Mouse (Mus musculus) forebrain, embryonic 15.5 days (tissue): ENCODE measurements around the gene Gdi2. TPM values are rescaled to one million over a fixed set of nuclear protein-coding genes. Genes with fewer than 3 reads are reported as not detected.

Source experiments
- ATAC-seq: fragments of 200-750 bp; cut with Nextera tagmentation; replicated peaks from 2 replicates; pipeline ENCODE4 v1.8.0; 2017; ENCODE audit warnings: mild to moderate bottlenecking, moderate TSS enrichment, moderate library complexity
- H3K27ac ChIP-seq: fragments of 300-500 bp; sonication (generic); replicated peaks from 2 replicates; pipeline ENCODE4 v1.5.1; 2015; ENCODE audit warnings: mild to moderate bottlenecking, inconsistent platforms
- H3K27me3 ChIP-seq: fragments of 300-500 bp; sonication (generic); 2 replicates; pipeline ENCODE4 v1.6.1; 2015; ENCODE audit warnings: inconsistent platforms
- H3K36me3 ChIP-seq: fragments of 300-500 bp; sonication (generic); 2 replicates; pipeline ENCODE4 v1.6.1; 2015; ENCODE audit warnings: mild to moderate bottlenecking, inconsistent platforms
- H3K4me1 ChIP-seq: fragments of 300-500 bp; sonication (generic); 2 replicates; pipeline ENCODE4 v1.6.1; 2015; ENCODE audit warnings: inconsistent platforms
- H3K4me2 ChIP-seq: fragments of 300-500 bp; sonication (generic); replicated peaks from 2 replicates; pipeline ENCODE4 v1.6.1; 2015; ENCODE audit warnings: mild to moderate bottlenecking, inconsistent platforms
- H3K4me3 ChIP-seq: fragments of 300-500 bp; sonication (generic); 2 replicates; pipeline ENCODE4 v1.5.1; 2015; ENCODE audit warnings: mild to moderate bottlenecking, inconsistent platforms
- H3K9ac ChIP-seq: fragments of 300-500 bp; sonication (generic); replicated peaks from 2 replicates; pipeline ENCODE4 v1.6.1; 2015; ENCODE audit warnings: mild to moderate bottlenecking, inconsistent platforms
- H3K9me3 ChIP-seq: fragments of 300-500 bp; sonication (generic); 2 replicates; pipeline ENCODE4 v1.6.1; 2016; ENCODE audit warnings: inconsistent platforms
- WGBS: fragments of 180-500 bp; shearing (Covaris S2); methylation state at CpG from one replicate; pipeline ENCODE4 v1.1.7; 2015; ENCODE audit warnings: mixed read lengths; 5-methylcytosine and 5-hydroxymethylcytosine counted together
- polyA plus RNA-seq: library from polyadenylated mRNA; unstranded; fragments of >200 nt; fragmentation: Nextera tagmentation; extraction: Ambion mirVana; gene quantifications from 2 replicates; pipeline ENCODE4 v1.2.1, GENCODE M21; 2015

Gdi2 gene
- polyA plus RNA-seq, 1 experiment from 2014 or later: 427 TPM

DNA sequence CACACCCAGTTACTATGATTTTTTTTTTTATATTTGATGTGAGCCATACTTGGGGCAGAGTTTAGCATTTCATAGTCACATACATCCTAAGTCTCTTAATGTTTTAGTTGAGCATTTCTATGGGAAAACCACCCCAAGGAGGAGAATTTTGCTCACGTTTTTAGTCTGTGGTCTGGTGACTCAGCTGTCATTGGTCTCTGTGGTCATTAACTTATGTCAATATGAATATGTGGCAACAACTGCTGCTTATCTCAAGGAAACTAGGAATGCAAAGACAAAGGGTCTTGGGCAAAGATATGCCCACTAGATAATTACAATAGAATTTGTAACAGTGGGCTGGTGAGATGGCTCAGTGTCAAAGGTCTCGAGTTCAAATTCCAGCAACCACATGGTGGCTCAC, 26.1 kb downstream of the Gdi2 start:
- no peak overlapping the region for H3K4me2 ChIP-seq
- H3K4me1 ChIP-seq: no peaks in the 10 kb centered on the region
- no peaks in the 10 kb centered on the region for H3K9me3 ChIP-seq
- H3K4me3 ChIP-seq: no peak overlapping the region
- peaks cover 68% of the 10 kb centered on the region for H3K36me3 ChIP-seq
- no peak for ATAC-seq
- no peak overlapping the region for H3K27ac ChIP-seq
- H3K9ac ChIP-seq: no peak overlapping the region
- H3K27me3 ChIP-seq: no peaks in the 10 kb centered on the region
- 90% methylated on average over 2 of the region's 2 CpGs for WGBS

DNA sequence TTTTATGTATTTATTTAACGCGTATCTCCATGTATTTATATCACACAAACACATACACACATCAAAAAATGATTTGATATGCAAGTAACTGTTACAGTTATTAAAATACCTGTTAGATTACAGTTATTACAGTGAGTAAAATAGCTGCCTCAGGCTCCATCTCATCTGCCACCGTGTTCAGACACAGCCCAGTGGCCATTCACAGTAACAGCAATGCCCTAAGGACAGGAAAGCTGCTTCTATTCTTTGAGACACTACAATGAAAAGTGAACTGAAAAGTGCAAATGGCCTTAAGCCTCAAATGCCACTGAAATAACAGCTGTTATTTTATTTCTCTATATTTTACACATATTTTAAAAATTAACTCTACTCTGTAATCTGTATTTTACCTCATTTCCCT, 52.9 kb downstream of the Gdi2 start:
- ATAC-seq: no peak
- H3K9me3 ChIP-seq: no peaks in the 10 kb centered on the region
- H3K36me3 ChIP-seq: peaks cover 59% of the 10 kb centered on the region
- no peak overlapping the region for H3K4me2 ChIP-seq
- no peak overlapping the region for H3K4me3 ChIP-seq
- H3K9ac ChIP-seq: no peak overlapping the region
- H3K27me3 ChIP-seq: no peaks in the 10 kb centered on the region
- H3K27ac ChIP-seq: no peak overlapping the region
- H3K4me1 ChIP-seq: no peaks in the 10 kb centered on the region
- WGBS: 91% methylated on average over 3 of the region's 3 CpGs

DNA sequence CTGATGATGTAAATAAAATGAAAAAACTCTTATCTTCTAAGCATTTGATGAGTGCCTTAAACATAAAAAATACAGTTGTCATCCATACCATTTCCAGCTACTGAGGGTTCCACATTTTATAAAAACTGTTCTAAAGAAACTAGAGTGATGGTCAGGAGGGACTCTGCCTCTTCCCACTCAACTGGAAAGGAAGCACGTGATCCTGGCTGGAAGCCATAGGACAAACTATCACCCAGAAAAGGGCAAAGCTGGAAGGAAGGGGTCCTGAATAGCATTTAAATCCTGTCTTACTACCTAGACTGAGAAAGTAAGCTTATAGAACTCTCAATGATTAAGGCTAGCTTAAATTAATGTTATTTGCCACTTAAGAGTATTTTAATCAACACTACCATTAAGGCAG, 56.4 kb downstream of the Gdi2 start:
- Histone ChIP-seq H3K4me2 (no peak overlapping the region), H3K27ac (no peak overlapping the region), H3K9me3 (no peaks in the 10 kb centered on the region), H3K9ac (no peak overlapping the region), H3K4me3 (no peak overlapping the region), H3K27me3 (no peaks in the 10 kb centered on the region), H3K36me3 (peaks cover 63% of the 10 kb centered on the region), H3K4me1 (no peaks in the 10 kb centered on the region)
- 86% methylated on average over 1 of the region's 1 CpGs for WGBS
- no peak for ATAC-seq

DNA sequence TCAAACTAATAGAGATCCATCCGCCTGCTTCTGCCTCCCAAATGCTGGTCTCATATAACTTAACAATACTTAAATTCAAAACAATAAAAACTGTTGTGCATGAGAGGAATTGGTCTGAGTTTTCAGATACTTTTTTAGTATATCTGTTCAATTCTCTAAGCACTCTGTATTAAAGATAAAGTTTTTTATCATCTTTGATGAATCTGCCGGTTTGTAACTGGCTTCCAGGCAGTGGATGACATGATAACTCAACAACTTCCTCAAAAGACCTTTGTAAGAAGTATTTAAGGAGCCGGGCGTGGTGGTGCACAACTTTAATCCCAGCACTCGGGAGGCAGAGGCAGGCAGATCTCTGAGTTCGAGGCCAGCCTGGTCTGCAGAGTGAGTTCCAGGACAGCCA, 58.4 kb downstream of the Gdi2 start:
- WGBS: 95% methylated on average over 6 of the region's 6 CpGs
- no peak for ATAC-seq
- peaks cover 55% of the 10 kb centered on the region for H3K36me3 ChIP-seq

DNA sequence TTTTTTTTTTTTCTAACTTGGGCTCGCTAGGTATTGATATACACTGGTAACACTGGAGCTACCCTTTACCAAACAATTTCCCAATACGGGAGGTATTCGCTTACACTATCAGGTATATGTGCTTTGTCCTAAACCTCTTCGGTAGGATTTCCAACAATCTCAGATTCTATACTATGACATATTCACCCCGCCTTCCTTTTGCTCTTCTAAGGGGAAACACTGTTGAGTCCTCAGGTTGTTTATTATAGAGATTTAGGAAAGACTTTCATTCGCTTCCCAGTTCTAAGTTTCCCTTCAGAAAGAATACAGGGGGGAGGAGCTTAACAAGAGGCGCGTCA, 71.9 kb downstream of the Gdi2 start:
- 25% methylated on average over 8 of the region's 8 CpGs for WGBS
- Histone ChIP-seq H3K27me3 (peaks cover 4% of the 10 kb centered on the region; the same call in 1 of the 2 replicates), H3K9me3 (no peaks in the 10 kb centered on the region), H3K4me2 (peak overlapping the region; percentile 66), H3K4me3 (peak overlapping the region; percentile 81), H3K27ac (peak overlapping the region; percentile 92; the same call in 1 of the 2 replicates), H3K36me3 (no peaks in the 10 kb centered on the region), H3K9ac (peak overlapping the region; percentile 73), H3K4me1 (peaks cover 9% of the 10 kb centered on the region)
- no peak for ATAC-seq

More for the DNA sequence above, 58.4 kb downstream of the Gdi2 start:
- no peak overlapping the region for H3K27ac ChIP-seq
- no peak overlapping the region for H3K4me2 ChIP-seq
- H3K4me1 ChIP-seq: no peaks in the 10 kb centered on the region
- H3K9ac ChIP-seq: no peak overlapping the region
- no peaks in the 10 kb centered on the region for H3K9me3 ChIP-seq
- H3K27me3 ChIP-seq: no peaks in the 10 kb centered on the region
- no peak overlapping the region for H3K4me3 ChIP-seq

DNA sequence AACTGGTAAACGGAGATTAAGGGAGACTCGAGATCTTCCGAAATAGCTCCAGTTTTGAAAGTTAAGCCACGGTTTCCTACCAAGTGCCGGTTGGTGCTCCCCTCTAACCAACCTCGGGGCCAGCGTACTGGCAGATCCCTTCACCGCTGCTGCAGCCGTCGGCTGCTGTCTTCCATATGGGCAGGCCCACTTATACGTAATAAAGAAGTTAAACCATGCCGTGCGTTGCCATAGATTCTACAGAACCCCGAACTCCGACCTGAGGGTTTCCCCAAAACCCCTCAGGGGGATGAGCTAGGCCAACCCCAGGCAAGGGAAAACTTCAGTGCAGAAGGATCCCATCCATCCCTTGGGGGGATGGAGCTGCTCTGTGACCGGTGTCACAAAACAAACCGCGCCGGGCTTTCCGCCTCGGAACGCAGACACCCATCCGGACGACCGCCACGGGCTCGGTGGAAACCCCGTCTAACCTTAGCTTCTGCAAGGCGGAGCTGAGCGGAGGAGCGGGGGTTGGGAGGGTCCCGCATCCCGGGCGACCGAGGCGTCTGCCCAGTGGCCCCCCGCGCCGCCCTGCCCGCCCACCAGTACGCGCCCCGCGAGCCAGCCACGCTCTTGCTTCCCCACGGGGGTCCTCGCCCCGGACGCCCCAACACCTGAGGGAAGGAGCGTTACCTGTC, 72.4 kb downstream of the Gdi2 start:
- peaks cover 4% of the 10 kb centered on the region; the same call in 1 of the 2 replicates for H3K27me3 ChIP-seq

DNA sequence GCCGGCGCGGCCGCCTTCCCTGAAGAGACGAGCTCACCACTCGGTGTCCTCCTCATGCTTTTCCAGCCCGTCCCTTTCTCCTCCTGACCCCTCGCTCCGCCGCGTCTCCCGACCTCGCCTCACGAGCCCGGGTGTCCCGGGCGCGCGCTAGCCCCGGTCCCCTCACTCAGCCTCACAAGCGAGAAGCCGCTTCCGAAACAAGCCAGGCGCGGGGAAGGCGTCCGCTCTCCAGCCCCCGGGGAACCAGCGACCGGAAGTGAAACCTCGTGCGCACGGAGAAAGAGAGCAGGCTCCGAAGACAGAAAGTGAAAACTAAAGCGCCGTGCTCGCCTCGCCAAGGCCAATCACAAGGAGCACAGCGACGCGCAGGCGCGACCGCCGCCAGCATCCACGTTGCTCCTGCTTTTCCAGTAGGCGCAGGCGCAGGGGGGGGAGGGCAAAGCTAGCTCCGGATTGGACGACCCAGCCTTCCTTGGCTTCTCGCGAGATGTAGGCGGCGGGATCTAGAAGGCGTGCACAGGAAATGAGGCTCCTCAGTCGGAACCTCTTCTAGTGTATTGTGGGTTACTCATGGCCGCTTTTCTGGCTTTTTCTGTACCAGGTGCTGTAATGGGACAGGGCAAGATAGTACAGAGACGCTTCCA, 73.1 kb downstream of the Gdi2 start, which contains the start of gene Fam208b:
Gene Fam208b, minus strand, starts transcription at position 314 of the 644 bp plus-strand sequence.
- Histone ChIP-seq H3K4me1 (peaks cover 9% of the 10 kb centered on the region), H3K4me2 (peak within 1 kb of the TSS; percentile 66), H3K36me3 (no peaks in the 10 kb centered on the region), H3K27ac (peak within 1 kb of the TSS; percentile 92), H3K27me3 (peaks cover 4% of the 10 kb centered on the region; the same call in 1 of the 2 replicates), H3K9me3 (no peaks in the 10 kb centered on the region), H3K4me3 (peak within 1 kb of the TSS; percentile 81), H3K9ac (peak within 1 kb of the TSS; percentile 73)
- peak; percentile 99 for ATAC-seq
- under 1% methylated on average over 58 of the region's 58 CpGs for WGBS

More for the DNA sequence above, 72.4 kb downstream of the Gdi2 start:
- Histone ChIP-seq H3K27ac (peak overlapping the region; percentile 92), H3K36me3 (no peaks in the 10 kb centered on the region), H3K4me1 (peaks cover 9% of the 10 kb centered on the region), H3K4me2 (peak overlapping the region; percentile 66), H3K9ac (peak overlapping the region; percentile 73), H3K4me3 (peak overlapping the region; percentile 81), H3K9me3 (no peaks in the 10 kb centered on the region)
- peak; percentile 49 for ATAC-seq
- under 1% methylated on average over 42 of the region's 50 CpGs for WGBS

Other genes starting within 250 kb of the Gdi2 start
- 18.9 and 21.3 TPM in 2 replicates for gene Fam208b, start 73.0 kb downstream of the Gdi2 start, polyA plus RNA-seq
- 13.1 and 17.6 TPM in 2 replicates for gene Asb13, start 96.0 kb downstream of the Gdi2 start, polyA plus RNA-seq